Mouse (Mus musculus): Measurements from ENCODE around the gene Slc2a3.

- TF ChIP-seq CTCF (IDR thresholded peaks at IDR 0.05; ENCODE audit: borderline replicate concordance, extremely low read depth, insufficient read depth, insufficient read length) = no peak
- TF ChIP-seq POLR2A (IDR thresholded peaks at IDR 0.05; ENCODE audit: borderline replicate concordance, extremely low read depth, insufficient read depth, insufficient read length, poor library complexity, severe bottlenecking) = no peak
Measured at GRCm38 (mm10) chr6:122703706-122704105, 97.7 kb downstream of the Slc2a3 start.

Measured in brain, embryonic 14.5 days (tissue).